Mouse (Mus musculus) limb, embryonic 14.5 days (tissue): Measurements from ENCODE around the gene Ubtd1. TPM values are rescaled to one million over a fixed set of nuclear protein-coding genes. Genes with fewer than 3 reads are reported as not detected.
"Not testable (repeated sequence)": the region's sequence is repeated elsewhere in the genome, so short reads cannot be mapped to it uniquely, and the experiment has no call there.

ENCODE experiments used
- ATAC-seq: fragments of 200-750 bp; cut with Nextera tagmentation; 2 replicates; pipeline ENCODE4 v1.8.0; 2017; ENCODE audit warnings: low read depth, moderate number of reproducible peaks, moderate TSS enrichment; ENCODE audit not compliant: low FRiP score
- DNase-seq: peaks from one replicate; pipeline ENCODE4 v3.0.0-alpha.2; 2015; ENCODE audit warnings: low spot score
- H3K27ac ChIP-seq: fragments of 300-500 bp; sonication (generic); replicated peaks from 2 replicates; pipeline ENCODE4 v1.5.1; 2014; ENCODE audit warnings: low read depth, mild to moderate bottlenecking, low read length, moderate library complexity, mixed read lengths
- H3K27me3 ChIP-seq: fragments of 300-500 bp; sonication (generic); 2 replicates; pipeline ENCODE4 v1.6.1; 2014; ENCODE audit warnings: low read length, mixed read lengths; ENCODE audit not compliant: control insufficient read depth, insufficient read depth
- H3K36me3 ChIP-seq: fragments of 300-500 bp; sonication (generic); 2 replicates; pipeline ENCODE4 v1.6.1; 2014; ENCODE audit warnings: mild to moderate bottlenecking, low read length, moderate library complexity, mixed read lengths; ENCODE audit not compliant: control insufficient read depth, insufficient read depth
- H3K4me1 ChIP-seq: fragments of 300-500 bp; sonication (generic); 2 replicates; pipeline ENCODE4 v1.6.1; 2014; ENCODE audit warnings: antibody characterized with exemption, low read length, mixed read lengths; ENCODE audit not compliant: control insufficient read depth, insufficient read depth
- H3K4me2 ChIP-seq: fragments of 300-500 bp; sonication (generic); replicated peaks from 2 replicates; pipeline ENCODE4 v1.6.1; 2014; ENCODE audit warnings: low read depth, mild to moderate bottlenecking, low read length, moderate library complexity; ENCODE audit not compliant: severe bottlenecking
- H3K4me3 ChIP-seq: fragments of 300-500 bp; sonication (generic); replicated peaks from 2 replicates; pipeline ENCODE4 v1.5.1; 2014; ENCODE audit warnings: low read length
- H3K9ac ChIP-seq: fragments of 300-500 bp; sonication (generic); 2 replicates; pipeline ENCODE4 v1.6.1; 2014; ENCODE audit warnings: mild to moderate bottlenecking, low read depth, low read length, moderate library complexity; ENCODE audit not compliant: severe bottlenecking
- H3K9me3 ChIP-seq: fragments of 300-500 bp; sonication (generic); 2 replicates; pipeline ENCODE4 v1.6.1; 2016; ENCODE audit warnings: low read length; ENCODE audit not compliant: control insufficient read depth
- POLR2A ChIP-seq: fragments of 200-500 bp; IDR thresholded peaks from 2 replicates; pipeline ENCODE4 v1.8.0; 2012; ENCODE audit warnings: inconsistent platforms, mild to moderate bottlenecking, moderate library complexity, borderline replicate concordance; ENCODE audit not compliant: insufficient read depth, insufficient read length; ENCODE audit errors: extremely low read depth
- WGBS: fragments of 180-500 bp; shearing (Covaris S2); extraction: QIAGEN DNeasy Blood & Tissue Kit; methylation state at CpG from one replicate; pipeline ENCODE4 v1.1.7; 2014; 5-methylcytosine and 5-hydroxymethylcytosine counted together
- polyA plus RNA-seq, 2 experiments: library from polyadenylated mRNA; depleted of rRNA in 1 of 2; stranded (reverse) in 1 of 2; unstranded in 1 of 2; fragments of >200 nt; fragmentation: Nextera tagmentation in 1 of 2; extraction: Ambion mirVana in 1 of 2; gene quantifications; 2 replicates each; pipeline versions ENCODE4 v1.2.1 to v1.2.3; 2012 to 2014

Ubtd1 gene
- polyA plus RNA-seq, 2 experiments, result 19.4 to 38.9 TPM

DNA sequence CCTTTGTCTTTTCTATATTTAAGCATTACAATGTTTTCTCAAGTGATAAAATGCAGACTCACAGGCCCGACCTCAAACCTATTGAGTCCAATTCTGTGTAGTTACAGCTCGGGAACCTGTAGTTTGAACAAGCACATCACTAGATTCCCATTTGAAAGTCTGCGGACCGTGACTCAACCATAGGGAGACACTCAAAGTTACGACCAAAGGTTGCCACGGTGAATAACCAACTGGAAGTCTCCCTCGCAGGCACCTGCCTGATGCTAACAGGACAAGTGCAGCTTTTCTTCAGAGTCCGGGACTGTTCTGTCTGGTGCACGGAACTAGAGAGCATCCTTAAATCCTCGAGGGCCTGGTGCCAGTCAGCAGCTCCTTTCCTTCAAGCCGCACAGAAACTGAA, 98.9 kb downstream of the Ubtd1 start:
- no peak for TF ChIP-seq POLR2A
- Histone ChIP-seq H3K4me2 (no peak overlapping the region), H3K9me3 (no peaks in the 10 kb centered on the region), H3K27ac (no peak overlapping the region), H3K27me3 (no peaks in the 10 kb centered on the region), H3K4me3 (no peak overlapping the region), H3K9ac (no peak overlapping the region), H3K4me1 (peaks cover 1% of the 10 kb centered on the region; the same call in 1 of the 2 replicates), H3K36me3 (peaks cover 7% of the 10 kb centered on the region; the same call in 1 of the 2 replicates)
- WGBS, result 82% methylated on average over 11 of the region's 11 CpGs
- ATAC-seq, result no peak
- DNase-seq, result no peak

DNA sequence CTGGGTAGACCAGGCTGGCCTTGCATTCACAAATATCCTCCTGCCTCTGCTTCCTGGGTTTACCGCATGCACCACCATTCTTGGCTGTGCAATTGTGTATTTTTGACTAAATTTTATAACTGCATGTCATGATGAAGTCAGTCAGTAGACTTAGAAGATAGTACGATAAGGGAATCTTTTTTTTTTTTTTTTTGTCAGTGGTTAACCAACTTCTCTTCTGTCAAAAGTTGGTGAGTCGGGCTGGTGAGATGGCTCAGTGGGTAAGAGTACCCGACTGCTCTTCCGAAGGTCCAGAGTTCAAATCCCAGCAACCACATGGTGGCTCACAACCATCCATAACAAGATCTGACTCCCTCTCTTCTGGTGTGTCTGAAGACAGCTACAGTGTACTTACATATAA, 100.0 kb downstream of the Ubtd1 start:
- not testable (repeated sequence) for H3K9ac ChIP-seq, DNase-seq, H3K9me3 ChIP-seq, ATAC-seq, H3K4me2 ChIP-seq, H3K27ac ChIP-seq, H3K36me3 ChIP-seq, H3K4me3 ChIP-seq, H3K27me3 ChIP-seq, H3K4me1 ChIP-seq
- WGBS, result 91% methylated on average over 5 of the region's 5 CpGs

Other genes starting within 250 kb of the Ubtd1 start
- 0.68 and 0.85 TPM in 2 replicates for gene Slit1, start 238.1 kb upstream of the Ubtd1 start, polyA plus RNA-seq (2012; rRNA removed)
- gene Slit1, start 238.1 kb upstream of the Ubtd1 start, polyA plus RNA-seq (2014; fragmentation: Nextera tagmentation; extraction: Ambion mirVana), result 0.14 and 0.50 TPM in 2 replicates
- gene Arhgap19, start 179.7 kb upstream of the Ubtd1 start, polyA plus RNA-seq (2012; rRNA removed), result 19.7 and 19.9 TPM in 2 replicates
- gene Arhgap19, start 179.7 kb upstream of the Ubtd1 start, polyA plus RNA-seq (2014; fragmentation: Nextera tagmentation; extraction: Ambion mirVana), result 18.8 and 19.1 TPM in 2 replicates
- 1.5 and 1.9 TPM in 2 replicates for gene Frat1, start 151.8 kb upstream of the Ubtd1 start, polyA plus RNA-seq (2012; rRNA removed)
- gene Frat1, start 151.8 kb upstream of the Ubtd1 start, polyA plus RNA-seq (2014; fragmentation: Nextera tagmentation; extraction: Ambion mirVana), result 4.6 and 4.9 TPM in 2 replicates
- gene Frat2, start 133.6 kb upstream of the Ubtd1 start, polyA plus RNA-seq (2012; rRNA removed), result 3.6 and 4.7 TPM in 2 replicates
- 1.9 and 3.2 TPM in 2 replicates for gene Frat2, start 133.6 kb upstream of the Ubtd1 start, polyA plus RNA-seq (2014; fragmentation: Nextera tagmentation; extraction: Ambion mirVana)
- gene Rrp12, start 85.6 kb upstream of the Ubtd1 start, polyA plus RNA-seq (2012; rRNA removed), result 13.9 and 15.0 TPM in 2 replicates
- gene Rrp12, start 85.6 kb upstream of the Ubtd1 start, polyA plus RNA-seq (2014; fragmentation: Nextera tagmentation; extraction: Ambion mirVana), result 13.2 TPM in 2 replicates
- gene Pgam1, start 69.8 kb upstream of the Ubtd1 start, polyA plus RNA-seq (2012; rRNA removed), result 465 and 490 TPM in 2 replicates
- gene Pgam1, start 69.8 kb upstream of the Ubtd1 start, polyA plus RNA-seq (2014; fragmentation: Nextera tagmentation; extraction: Ambion mirVana), result 543 and 562 TPM in 2 replicates
- gene Exosc1, start 48.3 kb upstream of the Ubtd1 start, polyA plus RNA-seq (2012; rRNA removed), result 35.9 and 40.1 TPM in 2 replicates
- 74.9 and 76.1 TPM in 2 replicates for gene Exosc1, start 48.3 kb upstream of the Ubtd1 start, polyA plus RNA-seq (2014; fragmentation: Nextera tagmentation; extraction: Ambion mirVana)
- 114 and 146 TPM in 2 replicates for gene Zdhhc16, start 48.3 kb upstream of the Ubtd1 start, polyA plus RNA-seq (2012; rRNA removed)
- 76.1 and 79.2 TPM in 2 replicates for gene Zdhhc16, start 48.3 kb upstream of the Ubtd1 start, polyA plus RNA-seq (2014; fragmentation: Nextera tagmentation; extraction: Ambion mirVana)
- 83.7 and 102 TPM in 2 replicates for gene Mms19, start 606 bp upstream of the Ubtd1 start, polyA plus RNA-seq (2012; rRNA removed)
- gene Mms19, start 606 bp upstream of the Ubtd1 start, polyA plus RNA-seq (2014; fragmentation: Nextera tagmentation; extraction: Ambion mirVana), result 30.0 and 36.1 TPM in 2 replicates
- gene Ankrd2, start 54.2 kb downstream of the Ubtd1 start, polyA plus RNA-seq (2012; rRNA removed), result 0.58 and 0.96 TPM in 2 replicates
- 0.66 and 1.5 TPM in 2 replicates for gene Ankrd2, start 54.2 kb downstream of the Ubtd1 start, polyA plus RNA-seq (2014; fragmentation: Nextera tagmentation; extraction: Ambion mirVana)
- gene Hoga1, start 63.8 kb downstream of the Ubtd1 start, polyA plus RNA-seq (2012; rRNA removed), result 3.5 and 3.7 TPM in 2 replicates
- 2.0 and 2.4 TPM in 2 replicates for gene Hoga1, start 63.8 kb downstream of the Ubtd1 start, polyA plus RNA-seq (2014; fragmentation: Nextera tagmentation; extraction: Ambion mirVana)
- 0.34 and 0.49 TPM in 2 replicates for gene 4933411K16Rik, start 70.5 kb downstream of the Ubtd1 start, polyA plus RNA-seq (2012; rRNA removed)
- gene 4933411K16Rik, start 70.5 kb downstream of the Ubtd1 start, polyA plus RNA-seq (2014; fragmentation: Nextera tagmentation; extraction: Ambion mirVana), result 0.33 TPM in 1 of 2 replicates, not detected in the other
- 22.8 and 25.8 TPM in 2 replicates for gene Morn4, start 104.6 kb downstream of the Ubtd1 start, polyA plus RNA-seq (2012; rRNA removed)
- 20.0 and 25.5 TPM in 2 replicates for gene Morn4, start 104.6 kb downstream of the Ubtd1 start, polyA plus RNA-seq (2014; fragmentation: Nextera tagmentation; extraction: Ambion mirVana)
- gene Pi4k2a, start 108.7 kb downstream of the Ubtd1 start, polyA plus RNA-seq (2012; rRNA removed), result 34.4 and 38.1 TPM in 2 replicates
- 29.9 and 32.8 TPM in 2 replicates for gene Pi4k2a, start 108.7 kb downstream of the Ubtd1 start, polyA plus RNA-seq (2014; fragmentation: Nextera tagmentation; extraction: Ambion mirVana)
- 16.5 and 17.6 TPM in 2 replicates for gene Avpi1, start 147.3 kb downstream of the Ubtd1 start, polyA plus RNA-seq (2012; rRNA removed)
- 34.2 and 34.8 TPM in 2 replicates for gene Avpi1, start 147.3 kb downstream of the Ubtd1 start, polyA plus RNA-seq (2014; fragmentation: Nextera tagmentation; extraction: Ambion mirVana)
- gene Marveld1, start 165.6 kb downstream of the Ubtd1 start, polyA plus RNA-seq (2012; rRNA removed), result 105 and 131 TPM in 2 replicates
- gene Marveld1, start 165.6 kb downstream of the Ubtd1 start, polyA plus RNA-seq (2014; fragmentation: Nextera tagmentation; extraction: Ambion mirVana), result 25.4 and 36.4 TPM in 2 replicates
- 47.4 and 58.6 TPM in 2 replicates for gene Zfyve27, start 182.2 kb downstream of the Ubtd1 start, polyA plus RNA-seq (2012; rRNA removed)
- gene Zfyve27, start 182.2 kb downstream of the Ubtd1 start, polyA plus RNA-seq (2014; fragmentation: Nextera tagmentation; extraction: Ambion mirVana), result 13.1 and 16.5 TPM in 2 replicates
- gene Sfrp5, start 220.5 kb downstream of the Ubtd1 start, polyA plus RNA-seq (2012; rRNA removed), result 7.2 and 8.7 TPM in 2 replicates
- 5.1 and 5.4 TPM in 2 replicates for gene Sfrp5, start 220.5 kb downstream of the Ubtd1 start, polyA plus RNA-seq (2014; fragmentation: Nextera tagmentation; extraction: Ambion mirVana)